Mouse (Mus musculus) MEL (cell line): Measurements from ENCODE around the gene Nipsnap2. TPM values are rescaled to one million over a fixed set of nuclear protein-coding genes. Genes with fewer than 3 reads are reported as not detected.

Experiments used
- DNase-seq: peaks from one replicate; pipeline ENCODE4 v3.0.0; 2011; ENCODE audit warnings: low read depth, low spot score
- H3K27ac ChIP-seq: 2 replicates; pipeline ENCODE4 v1.5.1; 2012; ENCODE audit warnings: low read depth, mild to moderate bottlenecking, control low read depth, low read length, moderate library complexity; ENCODE audit not compliant: control insufficient read depth
- H3K27me3 ChIP-seq, 2 experiments: fragments of 150-350 bp in 1 of 2; sonication (generic) in 1 of 2; 2 replicates each; pipeline ENCODE4 v1.6.1; 2012; ENCODE audit warnings: low read length in 2 of 2, mild to moderate bottlenecking in 2 of 2, improper control_type of control experiment in 1 of 2, moderate library complexity in 1 of 2; ENCODE audit not compliant: insufficient read depth in 2 of 2, control insufficient read depth in 1 of 2
- H3K36me3 ChIP-seq, 2 experiments: 2 replicates each; pipeline ENCODE4 v1.6.1; 2012 to 2014; ENCODE audit warnings: low read length in 2 of 2, improper control_type of control experiment in 1 of 2, inconsistent platforms in 1 of 2, mild to moderate bottlenecking in 1 of 2; ENCODE audit not compliant: insufficient read depth in 2 of 2, control insufficient read depth in 1 of 2
- H3K4me1 ChIP-seq, 2 experiments: fragments of 150-350 bp in 1 of 2; sonication (generic) in 1 of 2; 2 replicates each; pipeline ENCODE4 v1.6.1; 2012; ENCODE audit warnings: low read length in 2 of 2, improper control_type of control experiment in 1 of 2, mild to moderate bottlenecking in 1 of 2; ENCODE audit not compliant: insufficient read depth in 2 of 2, control insufficient read depth in 1 of 2
- H3K4me3 ChIP-seq, 2 experiments: fragments of 150-350 bp in 1 of 2; sonication (generic) in 1 of 2; 2 replicates each; pipeline ENCODE4 v1.5.1; 2012; ENCODE audit warnings: low read depth in 2 of 2, low read length in 2 of 2, mild to moderate bottlenecking in 2 of 2, moderate library complexity in 2 of 2, control low read depth in 1 of 2, improper control_type of control experiment in 1 of 2; ENCODE audit not compliant: control insufficient read depth in 1 of 2, insufficient read depth in 1 of 2
- H3K79me2 ChIP-seq: 2 replicates; pipeline ENCODE4 v1.6.1; 2012; ENCODE audit warnings: mild to moderate bottlenecking, low read length, moderate library complexity; ENCODE audit not compliant: control insufficient read depth, poor library complexity, insufficient read depth
- H3K9ac ChIP-seq: 2 replicates; pipeline ENCODE4 v1.6.1; 2012; ENCODE audit warnings: low read depth, mild to moderate bottlenecking, control low read depth, low read length, moderate library complexity; ENCODE audit not compliant: control insufficient read depth, poor library complexity, severe bottlenecking
- H3K9me3 ChIP-seq: fragments of 150-350 bp; sonication (generic); replicated peaks from 2 replicates; pipeline ENCODE4 v1.6.1; 2012; ENCODE audit warnings: mild to moderate bottlenecking, low read length, improper control_type of control experiment, moderate library complexity; ENCODE audit not compliant: insufficient read depth
- BHLHE40 ChIP-seq: IDR thresholded peaks from 2 replicates; pipeline ENCODE4 v1.6.1; 2012; ENCODE audit warnings: low read depth, mild to moderate bottlenecking, inconsistent platforms, low read length, improper control_type of control experiment, borderline replicate concordance
- CHD1 ChIP-seq: IDR thresholded peaks from 2 replicates; pipeline ENCODE4 v1.6.1; 2012; ENCODE audit warnings: low read depth, mild to moderate bottlenecking, inconsistent platforms, low read length, improper control_type of control experiment
- CHD2 ChIP-seq: IDR thresholded peaks from 2 replicates; pipeline ENCODE4 v1.6.1; 2011; ENCODE audit warnings: low read length, improper control_type of control experiment
- E2F4 ChIP-seq: IDR thresholded peaks from 2 replicates; pipeline ENCODE4 v1.6.1; 2011; ENCODE audit warnings: low read depth, low read length, improper control_type of control experiment, borderline replicate concordance
- ELF1 ChIP-seq: IDR thresholded peaks from 2 replicates; pipeline ENCODE4 v1.6.1; 2014; ENCODE audit warnings: low read depth, mild to moderate bottlenecking, inconsistent platforms, low read length, improper control_type of control experiment, moderate library complexity
- EP300 ChIP-seq, 2 experiments: IDR thresholded peaks; 2 replicates each; pipeline ENCODE4 v1.6.1; 2011; ENCODE audit warnings: improper control_type of control experiment in 2 of 2, low read length in 2 of 2, low read depth in 1 of 2, mild to moderate bottlenecking in 1 of 2
- ETS1 ChIP-seq: IDR thresholded peaks from 2 replicates; pipeline ENCODE4 v1.6.1; 2012; ENCODE audit warnings: low read depth, mild to moderate bottlenecking, inconsistent platforms, low read length, improper control_type of control experiment, moderate library complexity
- GABPA ChIP-seq: IDR thresholded peaks from 2 replicates; pipeline ENCODE4 v1.6.1; 2012; ENCODE audit warnings: low read depth, mild to moderate bottlenecking, inconsistent platforms, low read length, improper control_type of control experiment, moderate library complexity
- HCFC1 ChIP-seq: IDR thresholded peaks from 2 replicates; pipeline ENCODE4 v1.6.1; 2012; ENCODE audit warnings: low read depth, mild to moderate bottlenecking, inconsistent platforms, low read length, improper control_type of control experiment, moderate library complexity
- JUND ChIP-seq: IDR thresholded peaks from 2 replicates; pipeline ENCODE4 v1.6.1; 2011; ENCODE audit warnings: low read depth, mild to moderate bottlenecking, improper control_type of control experiment, low read length
- MAX ChIP-seq: IDR thresholded peaks from 2 replicates; pipeline ENCODE4 v1.6.1; 2011; ENCODE audit warnings: low read length, improper control_type of control experiment
- MEF2A ChIP-seq: IDR thresholded peaks from 2 replicates; pipeline ENCODE4 v1.6.1; 2014; ENCODE audit warnings: low read depth, mild to moderate bottlenecking, inconsistent platforms, low read length, improper control_type of control experiment; ENCODE audit not compliant: poor library complexity, insufficient replicate concordance, severe bottlenecking; ENCODE audit errors: extremely low read depth
- MXI1 ChIP-seq: IDR thresholded peaks from 2 replicates; pipeline ENCODE4 v1.6.1; 2011; ENCODE audit warnings: mild to moderate bottlenecking, low read depth, low read length, improper control_type of control experiment
- MYB ChIP-seq: IDR thresholded peaks from 2 replicates; pipeline ENCODE4 v1.6.1; 2011; ENCODE audit warnings: mild to moderate bottlenecking, low read depth, low read length, improper control_type of control experiment
- NELFE ChIP-seq: IDR thresholded peaks from 2 replicates; pipeline ENCODE4 v1.6.1; 2011; ENCODE audit warnings: low read depth, low read length, improper control_type of control experiment
- SIN3A ChIP-seq: IDR thresholded peaks from 2 replicates; pipeline ENCODE4 v1.6.1; 2012; ENCODE audit warnings: low read length, improper control_type of control experiment, inconsistent platforms
- TAL1 ChIP-seq: IDR thresholded peaks from 2 replicates; pipeline ENCODE4 v1.6.1; 2012; ENCODE audit warnings: mild to moderate bottlenecking, inconsistent platforms, low read length, moderate library complexity, mixed read lengths
- TBP ChIP-seq: IDR thresholded peaks from 2 replicates; pipeline ENCODE4 v1.8.0; 2011; ENCODE audit warnings: low read depth, low read length, improper control_type of control experiment
- USF2 ChIP-seq, 2 experiments: IDR thresholded peaks; 2 replicates each; pipeline ENCODE4 v1.6.1; 2011 to 2012; ENCODE audit warnings: improper control_type of control experiment in 2 of 2, low read length in 2 of 2, borderline replicate concordance in 1 of 2, inconsistent platforms in 1 of 2, low read depth in 1 of 2, mild to moderate bottlenecking in 1 of 2; ENCODE audit not compliant: insufficient read depth in 1 of 2
- ZC3H11A ChIP-seq: IDR thresholded peaks from 2 replicates; pipeline ENCODE4 v1.6.1; 2012; ENCODE audit warnings: low read depth, mild to moderate bottlenecking, inconsistent platforms, low read length, improper control_type of control experiment
- ZKSCAN1 ChIP-seq: IDR thresholded peaks from 2 replicates; pipeline ENCODE4 v1.6.1; 2012; ENCODE audit warnings: low read depth, mild to moderate bottlenecking, inconsistent platforms, low read length, improper control_type of control experiment, moderate library complexity
- ZMIZ1 ChIP-seq: IDR thresholded peaks from 2 replicates; pipeline ENCODE4 v1.6.1; 2012; ENCODE audit warnings: low read depth, mild to moderate bottlenecking, inconsistent platforms, low read length, improper control_type of control experiment, moderate library complexity
- ZNF384 ChIP-seq: IDR thresholded peaks from 2 replicates; pipeline ENCODE4 v1.6.1; 2012; ENCODE audit warnings: low read depth, mild to moderate bottlenecking, inconsistent platforms, low read length, improper control_type of control experiment
- polyA plus RNA-seq, 2 experiments: library from polyadenylated mRNA; stranded (reverse) in 1 of 2; unstranded in 1 of 2; fragments of >175 nt in 1 of 2; fragments of >200 nt in 1 of 2; gene quantifications; 2 replicates each; pipeline versions ENCODE4 v1.2.1 to v1.2.4; 2012; ENCODE audit warnings: low replicate concordance in 2 of 2, low read depth in 1 of 2; ENCODE audit not compliant: insufficient read length in 2 of 2, insufficient read depth in 1 of 2, missing spikeins in 1 of 2
- total RNA-seq: library from RNA; depleted of rRNA; stranded (reverse); fragments of 300-350 nt; gene quantifications from 2 replicates; pipeline ENCODE4 v1.2.3, GENCODE M21; 2012

Nipsnap2 gene
- total and polyA plus RNA-seq, 3 experiments, result 34.2 to 35.7 TPM; not detected in 1

- Histone ChIP-seq H3K27ac (no peak overlapping the region), H3K9ac (no peak overlapping the region), H3K27me3 (no peaks in the 10 kb centered on the region), H3K9me3 (no peaks in the 10 kb centered on the region), H3K4me1 (peaks cover 3 to 7% of the 10 kb centered on the region in 2 experiments), H3K79me2 (no peaks in the 10 kb centered on the region), H3K36me3 (peaks cover 3 to 9% of the 10 kb centered on the region in 2 experiments), H3K4me3 (no peak overlapping the region)
- no peak for DNase-seq
- no peak for TF ChIP-seq E2F4
- no peak for TF ChIP-seq MAX
- TF ChIP-seq SIN3A, result no peak
- no peak for TF ChIP-seq EP300 (IDR thresholded peaks at IDR 0.05; ENCODE audit: low read depth in 1 of 2, low read length in 2 of 2)
- TF ChIP-seq ZNF384, result no peak
Measured at GRCm38 (mm10) chr5:129744050-129744449, 19.2 kb downstream of the Nipsnap2 start.

DNA sequence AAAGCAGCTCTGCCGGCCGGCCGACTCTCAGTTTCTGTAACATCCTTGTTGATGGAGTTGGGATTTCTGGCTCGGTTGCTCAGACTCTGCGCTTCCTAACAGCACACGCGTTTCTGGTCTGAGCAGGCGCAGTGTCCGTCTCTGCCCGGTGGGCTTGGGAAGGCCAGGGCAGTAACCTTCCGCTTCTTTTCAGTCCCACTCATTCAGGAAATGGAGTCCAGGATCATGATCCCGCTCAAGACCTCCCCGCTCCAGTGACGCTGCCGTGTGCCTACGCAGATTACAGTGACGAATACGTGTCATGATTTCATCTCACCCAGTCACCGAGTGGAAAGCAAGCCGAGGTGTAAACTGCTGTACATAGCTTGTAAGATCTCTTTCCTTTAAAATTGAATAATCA lies 32.0 kb downstream of the Nipsnap2 start:
- H3K4me3 ChIP-seq, result no peak overlapping the region
- H3K9ac ChIP-seq, result no peak overlapping the region

DNA sequence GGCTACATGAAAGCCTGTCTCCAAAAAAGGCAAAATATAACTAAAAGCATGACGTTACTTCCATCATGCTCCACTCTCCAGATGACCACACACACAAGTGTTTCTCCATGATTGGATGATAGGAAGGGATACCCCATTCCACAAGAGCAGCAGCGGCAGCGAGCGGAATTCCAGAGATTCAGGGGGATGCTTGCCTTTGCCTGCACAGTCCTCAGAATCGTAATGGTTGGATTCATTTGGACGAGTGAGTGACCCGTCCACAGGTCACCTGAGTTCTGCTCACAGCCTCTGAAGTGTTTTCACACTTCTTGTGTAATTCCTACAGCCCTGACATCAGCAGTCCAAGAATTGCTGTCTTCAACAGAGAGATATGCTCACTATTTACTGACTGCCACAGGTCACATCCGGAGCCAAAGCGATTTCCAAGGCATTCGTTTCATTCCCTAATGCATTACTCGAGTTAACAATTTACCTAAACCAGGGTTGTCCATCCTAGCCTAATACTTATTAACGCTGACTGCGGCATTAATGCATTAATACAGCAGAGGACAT lies 35.1 kb downstream of the Nipsnap2 start:
- no peaks in the 10 kb centered on the region for H3K79me2 ChIP-seq
- no peak for DNase-seq
- TF ChIP-seq MEF2A (no peak), BHLHE40 (no peak), GABPA (no peak), ETS1 (no peak), CHD2 (no peak), NELFE (no peak), CHD1 (no peak), JUND (no peak), MXI1 (no peak), MYB (no peak), USF2 (IDR thresholded peaks at IDR 0.05; ENCODE audit: borderline replicate concordance in 1 of 2, insufficient read depth in 1 of 2, low read depth in 1 of 2, low read length in 2 of 2) (no peak), MAX (no peak), TAL1 (no peak), ZMIZ1 (no peak), HCFC1 (no peak)
- TF ChIP-seq, all 39 proteins: peak for 0
- Histone ChIP-seq H3K27me3 (no peaks in the 10 kb centered on the region), H3K36me3 (no peaks in the 10 kb centered on the region; a peak in 1 of 4 replicates), H3K4me1 (no peaks in the 10 kb centered on the region), H3K4me3 (no peak overlapping the region), H3K9me3 (no peaks in the 10 kb centered on the region), H3K9ac (no peak overlapping the region), H3K27ac (no peak overlapping the region)

More for the DNA sequence above, 32.0 kb downstream of the Nipsnap2 start:
- Histone ChIP-seq H3K4me1 (no peaks in the 10 kb centered on the region), H3K27me3 (no peaks in the 10 kb centered on the region), H3K27ac (no peak overlapping the region), H3K9me3 (no peaks in the 10 kb centered on the region), H3K79me2 (no peaks in the 10 kb centered on the region), H3K36me3 (no peaks in the 10 kb centered on the region)
- TF ChIP-seq ZNF384 (no peak), TBP (no peak), ZC3H11A (no peak), ZKSCAN1 (no peak), USF2 (IDR thresholded peaks at IDR 0.05; ENCODE audit: borderline replicate concordance in 1 of 2, insufficient read depth in 1 of 2, low read depth in 1 of 2, low read length in 2 of 2) (no peak), CHD2 (no peak), ELF1 (no peak), EP300 (IDR thresholded peaks at IDR 0.05; ENCODE audit: low read depth in 1 of 2, low read length in 2 of 2) (no peak)
- no peak for DNase-seq
